Mouse (Mus musculus): ENCODE results near the gene Rtn3. TPM values are rescaled to one million over a fixed set of nuclear protein-coding genes. Genes with fewer than 3 reads are reported as not detected.

Gene Rtn3
- polyA plus RNA-seq, 1 experiment from 2014 or later = 670 TPM

GRCm38 (mm10) chr19:7482266-7482598 is 849 bp downstream of the Rtn3 start:
- ATAC-seq (ENCODE audit: low FRiP score) = no peak
- under 1% methylated on average over 7 of the region's 7 CpGs for WGBS
- Histone ChIP-seq H3K27ac (replicated peaks) (peak overlapping the region; percentile 99), H3K4me1 (peaks cover 40% of the 10 kb centered on the region), H3K36me3 (no peaks in the 10 kb centered on the region), H3K9me3 (replicated peaks) (no peaks in the 10 kb centered on the region), H3K4me3 (replicated peaks) (peak overlapping the region; percentile 79), H3K9ac (replicated peaks) (peak overlapping the region; percentile 93), H3K27me3 (replicated peaks) (no peaks in the 10 kb centered on the region), H3K4me2 (peak overlapping the region; percentile 56)

DNA sequence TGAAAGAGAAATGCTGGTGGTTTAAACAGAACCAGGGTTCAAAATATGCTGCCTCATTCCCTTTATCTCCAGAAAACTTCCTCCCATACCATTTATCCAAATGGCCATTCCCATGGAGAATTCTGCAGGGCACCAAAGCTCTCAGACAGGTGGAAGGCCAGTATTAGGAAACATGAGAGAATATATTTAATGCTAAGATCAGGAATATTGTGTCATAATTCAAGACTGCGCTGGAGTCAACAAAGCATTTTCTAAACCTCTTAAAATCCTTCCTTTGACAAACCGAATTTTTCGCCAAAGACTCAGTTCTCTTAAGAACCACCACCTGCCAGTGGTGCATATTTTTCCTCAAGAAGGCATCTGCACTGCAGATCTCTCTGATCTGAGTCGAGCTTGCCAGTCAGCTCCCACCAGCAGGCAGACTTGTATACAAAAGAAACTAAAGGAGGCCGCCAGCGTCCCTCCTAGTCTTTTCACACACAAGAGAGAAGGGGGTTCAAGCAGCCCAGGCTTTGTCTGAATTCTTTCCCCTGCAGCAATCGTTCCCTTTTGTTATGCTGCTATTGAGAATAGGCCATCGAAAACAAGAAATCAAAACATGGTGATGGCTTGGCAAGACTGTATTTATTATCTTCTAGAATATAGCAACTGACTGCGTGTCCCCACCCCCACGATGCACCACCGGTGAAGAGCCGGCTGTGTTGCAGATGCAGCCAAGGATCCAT is 1.4 kb downstream of the Rtn3 start:
- no peak for ATAC-seq (ENCODE audit: low FRiP score)
- 3% methylated on average over 12 of the region's 12 CpGs for WGBS

DNA sequence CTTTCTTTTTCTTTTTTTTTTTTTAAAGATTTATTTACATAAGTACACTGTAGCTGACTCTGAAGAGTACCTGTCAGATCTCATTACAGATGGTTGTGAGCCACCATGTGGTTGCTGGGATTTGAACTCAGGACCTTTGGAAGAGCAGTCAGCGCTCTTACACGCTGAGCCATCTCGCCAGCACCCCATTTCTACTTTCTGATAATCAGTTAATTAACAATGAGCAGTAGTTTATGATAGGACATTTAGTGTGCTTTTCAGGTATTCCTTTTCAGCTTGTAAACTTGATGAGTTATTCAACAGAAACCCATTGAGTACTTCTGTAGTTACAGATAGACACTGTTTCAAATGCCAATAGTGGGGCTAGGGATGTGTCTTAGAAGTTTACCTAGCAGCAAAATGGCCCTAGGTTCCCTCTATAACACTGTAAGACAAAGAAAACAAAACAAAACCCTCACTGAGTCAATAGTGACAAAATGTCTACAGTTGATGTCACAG is 3.3 kb downstream of the Rtn3 start:
- H3K27ac ChIP-seq (replicated peaks) = no peak overlapping the region
- H3K36me3 ChIP-seq = no peaks in the 10 kb centered on the region
- H3K9ac ChIP-seq (replicated peaks) = no peak overlapping the region
- H3K27me3 ChIP-seq (replicated peaks) = no peaks in the 10 kb centered on the region
- no peaks in the 10 kb centered on the region for H3K9me3 ChIP-seq (replicated peaks)
- H3K4me3 ChIP-seq (replicated peaks) = no peak overlapping the region
- WGBS = 93% methylated on average over 3 of the region's 3 CpGs
- peak overlapping the region; percentile 56 for H3K4me2 ChIP-seq
- peaks cover 46% of the 10 kb centered on the region for H3K4me1 ChIP-seq
- no peak for ATAC-seq (ENCODE audit: low FRiP score)

More for the DNA sequence above, 1.4 kb downstream of the Rtn3 start:
- H3K27me3 ChIP-seq (replicated peaks) = no peaks in the 10 kb centered on the region
- H3K36me3 ChIP-seq = no peaks in the 10 kb centered on the region
- H3K9me3 ChIP-seq (replicated peaks) = no peaks in the 10 kb centered on the region
- peaks cover 43% of the 10 kb centered on the region for H3K4me1 ChIP-seq
- peak overlapping the region; percentile 56 for H3K4me2 ChIP-seq
- peak overlapping the region; percentile 79 for H3K4me3 ChIP-seq (replicated peaks)
- peak overlapping the region; percentile 99 for H3K27ac ChIP-seq (replicated peaks)
- peak overlapping the region; percentile 93 for H3K9ac ChIP-seq (replicated peaks)

- Histone ChIP-seq H3K4me3 (replicated peaks) (no peak overlapping the region), H3K9me3 (replicated peaks) (no peaks in the 10 kb centered on the region), H3K4me1 (no peaks in the 10 kb centered on the region; the same call in 1 of the 2 replicates), H3K9ac (replicated peaks) (no peak overlapping the region), H3K36me3 (peaks cover 7% of the 10 kb centered on the region), H3K4me2 (no peak overlapping the region), H3K27me3 (replicated peaks) (no peaks in the 10 kb centered on the region), H3K27ac (replicated peaks) (no peak overlapping the region)
- ATAC-seq (ENCODE audit: low FRiP score) = no peak
- WGBS = 95% methylated on average over 2 of the region's 2 CpGs
Measured at GRCm38 (mm10) chr19:7470643-7471042, 12.4 kb downstream of the Rtn3 start.

- H3K36me3 ChIP-seq = peaks cover 3% of the 10 kb centered on the region; the same call in 1 of the 2 replicates
- H3K4me2 ChIP-seq = no peak overlapping the region
- H3K9me3 ChIP-seq (replicated peaks) = no peaks in the 10 kb centered on the region
- no peak overlapping the region for H3K27ac ChIP-seq (replicated peaks)
- ATAC-seq (ENCODE audit: low FRiP score) = no peak
- H3K27me3 ChIP-seq (replicated peaks) = no peaks in the 10 kb centered on the region
- H3K4me1 ChIP-seq = no peaks in the 10 kb centered on the region
- H3K9ac ChIP-seq (replicated peaks) = no peak overlapping the region
- no peak overlapping the region for H3K4me3 ChIP-seq (replicated peaks)
Measured at GRCm38 (mm10) chr19:7467915-7468314, 15.2 kb downstream of the Rtn3 start.

DNA sequence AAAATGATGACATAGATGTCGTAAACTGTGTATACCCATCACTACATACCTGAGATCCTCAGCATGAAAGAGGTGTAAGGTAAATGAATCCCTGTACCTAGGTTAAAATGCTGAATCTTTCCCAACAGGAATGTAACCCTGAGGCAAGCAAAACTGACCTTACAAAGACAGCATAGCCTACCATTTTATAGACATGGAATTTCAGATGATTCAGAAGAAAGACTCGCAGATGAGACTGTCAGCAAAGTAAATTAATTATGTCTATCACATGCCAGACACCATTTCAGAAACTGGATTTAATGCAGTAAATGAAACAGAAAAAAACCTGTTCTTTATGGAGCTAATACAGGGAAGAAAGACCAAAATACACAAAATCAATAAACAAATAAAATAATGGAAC is 23.7 kb downstream of the Rtn3 start:
- Histone ChIP-seq H3K27me3 (replicated peaks) (no peaks in the 10 kb centered on the region), H3K4me1 (peaks cover 22% of the 10 kb centered on the region), H3K9ac (replicated peaks) (no peak overlapping the region), H3K4me2 (no peak overlapping the region), H3K36me3 (peaks cover 7% of the 10 kb centered on the region; the same call in 1 of the 2 replicates), H3K27ac (replicated peaks) (no peak overlapping the region), H3K9me3 (replicated peaks) (no peaks in the 10 kb centered on the region), H3K4me3 (replicated peaks) (no peak overlapping the region)
- ATAC-seq (ENCODE audit: low FRiP score) = no peak
- WGBS = 78% methylated on average over 2 of the region's 2 CpGs

- Histone ChIP-seq H3K27ac (replicated peaks) (no peak overlapping the region), H3K9me3 (replicated peaks) (no peaks in the 10 kb centered on the region), H3K4me2 (no peak overlapping the region), H3K4me1 (peaks cover 22% of the 10 kb centered on the region), H3K4me3 (replicated peaks) (no peak overlapping the region), H3K27me3 (replicated peaks) (no peaks in the 10 kb centered on the region), H3K9ac (replicated peaks) (no peak overlapping the region), H3K36me3 (peaks cover 7% of the 10 kb centered on the region; the same call in 1 of the 2 replicates)
- no peak for ATAC-seq (ENCODE audit: low FRiP score)
Measured at GRCm38 (mm10) chr19:7458901-7459300, 24.2 kb downstream of the Rtn3 start.

GRCm38 (mm10) chr19:7456803-7457202 is 26.3 kb downstream of the Rtn3 start:
- no peak overlapping the region for H3K4me3 ChIP-seq (replicated peaks)
- H3K27ac ChIP-seq (replicated peaks) = no peak overlapping the region
- H3K9me3 ChIP-seq (replicated peaks) = no peaks in the 10 kb centered on the region
- WGBS = 85% methylated on average over 2 of the region's 2 CpGs
- H3K27me3 ChIP-seq (replicated peaks) = no peaks in the 10 kb centered on the region
- peaks cover 4% of the 10 kb centered on the region; the same call in 1 of the 2 replicates for H3K36me3 ChIP-seq
- H3K4me2 ChIP-seq = no peak overlapping the region
- no peak for ATAC-seq (ENCODE audit: low FRiP score)
- no peak overlapping the region for H3K9ac ChIP-seq (replicated peaks)
- H3K4me1 ChIP-seq = peaks cover 22% of the 10 kb centered on the region

- no peak overlapping the region for H3K9ac ChIP-seq (replicated peaks)
- no peak overlapping the region for H3K4me2 ChIP-seq
- H3K4me3 ChIP-seq (replicated peaks) = no peak overlapping the region
- no peak overlapping the region for H3K27ac ChIP-seq (replicated peaks)
- ATAC-seq (ENCODE audit: low FRiP score) = no peak
- no peaks in the 10 kb centered on the region for H3K27me3 ChIP-seq (replicated peaks)
- WGBS = 81% methylated on average over 1 of the region's 1 CpGs
- peaks cover 10% of the 10 kb centered on the region for H3K4me1 ChIP-seq
- H3K9me3 ChIP-seq (replicated peaks) = no peaks in the 10 kb centered on the region
- peaks cover 6% of the 10 kb centered on the region for H3K36me3 ChIP-seq
Measured at GRCm38 (mm10) chr19:7445596-7445995, 37.5 kb downstream of the Rtn3 start.

DNA sequence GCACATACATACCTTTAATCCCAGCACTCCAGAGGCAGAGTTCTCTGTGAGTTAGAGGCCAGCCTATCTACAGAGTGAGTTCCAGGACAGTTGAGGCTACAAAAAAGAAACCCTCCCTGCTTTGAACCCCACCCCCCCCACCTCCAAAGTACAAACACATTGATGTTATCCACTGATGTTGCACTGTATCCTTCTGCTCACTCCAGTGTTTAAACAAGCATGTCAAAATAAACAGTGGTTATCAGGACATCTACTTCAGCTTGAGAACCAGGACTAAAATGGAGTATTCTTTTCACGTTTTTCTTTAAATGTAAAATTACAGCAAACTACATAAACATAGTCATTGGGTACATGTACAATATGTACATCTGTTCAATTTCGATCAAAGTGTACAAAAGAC is 38.0 kb downstream of the Rtn3 start:
- peaks cover 6% of the 10 kb centered on the region for H3K36me3 ChIP-seq

GRCm38 (mm10) chr19:7441493-7441892 is 41.6 kb downstream of the Rtn3 start:
- 46% methylated on average over 14 of the region's 14 CpGs for WGBS
- Histone ChIP-seq H3K27ac (replicated peaks) (peak overlapping the region; percentile 60; the same call in 1 of the 2 replicates), H3K4me1 (peaks cover 13% of the 10 kb centered on the region), H3K9me3 (replicated peaks) (no peaks in the 10 kb centered on the region), H3K4me3 (replicated peaks) (no peak overlapping the region; the same call in 1 of the 2 replicates), H3K4me2 (peak overlapping the region; percentile 9; the same call in 1 of the 2 replicates), H3K9ac (replicated peaks) (0 out of 2 replicates have a peak overlapping the region, but pooled peaks have one; percentile 8), H3K27me3 (replicated peaks) (no peaks in the 10 kb centered on the region), H3K36me3 (peaks cover 2% of the 10 kb centered on the region; the same call in 1 of the 2 replicates)
- no peak for ATAC-seq (ENCODE audit: low FRiP score)

More for the DNA sequence above, 38.0 kb downstream of the Rtn3 start:
- Histone ChIP-seq H3K4me3 (replicated peaks) (no peak overlapping the region), H3K27me3 (replicated peaks) (no peaks in the 10 kb centered on the region), H3K9ac (replicated peaks) (no peak overlapping the region), H3K27ac (replicated peaks) (no peak overlapping the region), H3K9me3 (replicated peaks) (no peaks in the 10 kb centered on the region), H3K4me1 (peaks cover 10% of the 10 kb centered on the region), H3K4me2 (no peak overlapping the region)
- ATAC-seq (ENCODE audit: low FRiP score) = no peak
- WGBS = 96% methylated on average over 2 of the region's 2 CpGs

GRCm38 (mm10) chr19:7438295-7438694 is 44.8 kb downstream of the Rtn3 start:
- no peak for ATAC-seq (ENCODE audit: low FRiP score)

More at GRCm38 (mm10) chr19:7438295-7438694, 44.8 kb downstream of the Rtn3 start:
- H3K9ac ChIP-seq (replicated peaks) = no peak overlapping the region
- H3K27ac ChIP-seq (replicated peaks) = no peak overlapping the region
- no peaks in the 10 kb centered on the region for H3K9me3 ChIP-seq (replicated peaks)
- H3K36me3 ChIP-seq = peaks cover 16% of the 10 kb centered on the region
- no peak overlapping the region for H3K4me2 ChIP-seq
- H3K27me3 ChIP-seq (replicated peaks) = no peaks in the 10 kb centered on the region
- no peak overlapping the region for H3K4me3 ChIP-seq (replicated peaks)
- H3K4me1 ChIP-seq = peaks cover 13% of the 10 kb centered on the region

Measured in neural tube, embryonic 15.5 days (tissue).